Mouse (Mus musculus): Measurements from ENCODE around the gene Aspdh. TPM values are rescaled to one million over a fixed set of nuclear protein-coding genes. Genes with fewer than 3 reads are reported as not detected.

Gene Aspdh
- polyA plus RNA-seq, 1 experiment from 2014 or later: 0.21 TPM

GRCm38 (mm10) chr7:44432550-44432949 is 32.6 kb upstream of the Aspdh start:
- Histone ChIP-seq H3K4me2 (replicated peaks; ENCODE audit: low read depth) (no peak overlapping the region), H3K9ac (ENCODE audit: low read length) (no peak overlapping the region), H3K4me1 (replicated peaks; ENCODE audit: control insufficient read depth, insufficient read depth) (no peaks in the 10 kb centered on the region), H3K27me3 (ENCODE audit: control insufficient read depth, insufficient read depth, low read length) (peaks cover 8% of the 10 kb centered on the region; the same call in 1 of the 2 replicates), H3K9me3 (ENCODE audit: control insufficient read depth, low read length) (no peaks in the 10 kb centered on the region), H3K27ac (replicated peaks) (no peak overlapping the region), H3K36me3 (ENCODE audit: control insufficient read depth, insufficient read depth, low read length) (no peaks in the 10 kb centered on the region), H3K4me3 (ENCODE audit: low read depth, low read length) (no peak overlapping the region)
- no peak for TF ChIP-seq CTCF (IDR thresholded peaks at IDR 0.05; ENCODE audit: low read depth)
- TF ChIP-seq EP300 (optimal IDR thresholded peaks at IDR 0.05): no peak
- DNase-seq (ENCODE audit: low spot score) (no peak), ATAC-seq (ENCODE audit: low FRiP score, low TSS enrichment) (no peak)
- 71% methylated on average over 6 of the region's 6 CpGs for WGBS

GRCm38 (mm10) chr7:44433371-44433770 is 31.8 kb upstream of the Aspdh start:
- 3% methylated on average over 7 of the region's 7 CpGs for WGBS
- Histone ChIP-seq H3K9ac (ENCODE audit: low read length) (no peak overlapping the region), H3K4me3 (ENCODE audit: low read depth, low read length) (no peak overlapping the region), H3K4me1 (replicated peaks; ENCODE audit: control insufficient read depth, insufficient read depth) (no peaks in the 10 kb centered on the region), H3K27me3 (ENCODE audit: control insufficient read depth, insufficient read depth, low read length) (peaks cover 8% of the 10 kb centered on the region; the same call in 1 of the 2 replicates), H3K9me3 (ENCODE audit: control insufficient read depth, low read length) (no peaks in the 10 kb centered on the region), H3K4me2 (replicated peaks; ENCODE audit: low read depth) (no peak overlapping the region), H3K27ac (replicated peaks) (no peak overlapping the region), H3K36me3 (ENCODE audit: control insufficient read depth, insufficient read depth, low read length) (no peaks in the 10 kb centered on the region)
- peak; percentile 48 for DNase-seq (ENCODE audit: low spot score)
- no peak for ATAC-seq (ENCODE audit: low FRiP score, low TSS enrichment)
- TF ChIP-seq EP300 (optimal IDR thresholded peaks at IDR 0.05): no peak
- TF ChIP-seq CTCF (IDR thresholded peaks at IDR 0.05; ENCODE audit: low read depth): no peak

GRCm38 (mm10) chr7:44434089-44434488 is 31.1 kb upstream of the Aspdh start:
- H3K36me3 ChIP-seq (ENCODE audit: control insufficient read depth, insufficient read depth, low read length): no peaks in the 10 kb centered on the region
- H3K4me1 ChIP-seq (replicated peaks; ENCODE audit: control insufficient read depth, insufficient read depth): no peaks in the 10 kb centered on the region
- H3K27me3 ChIP-seq (ENCODE audit: control insufficient read depth, insufficient read depth, low read length): peaks cover 7% of the 10 kb centered on the region; the same call in 1 of the 2 replicates
- ATAC-seq (ENCODE audit: low FRiP score, low TSS enrichment) (no peak), DNase-seq (ENCODE audit: low spot score) (no peak)
- H3K9ac ChIP-seq (ENCODE audit: low read length): no peak overlapping the region
- 57% methylated on average over 9 of the region's 9 CpGs for WGBS
- no peak overlapping the region for H3K4me3 ChIP-seq (ENCODE audit: low read depth, low read length)
- no peak overlapping the region for H3K4me2 ChIP-seq (replicated peaks; ENCODE audit: low read depth)
- no peak overlapping the region for H3K27ac ChIP-seq (replicated peaks)
- TF ChIP-seq EP300 (optimal IDR thresholded peaks at IDR 0.05): no peak
- no peak for TF ChIP-seq CTCF (IDR thresholded peaks at IDR 0.05; ENCODE audit: low read depth)
- no peaks in the 10 kb centered on the region for H3K9me3 ChIP-seq (ENCODE audit: control insufficient read depth, low read length)

DNA sequence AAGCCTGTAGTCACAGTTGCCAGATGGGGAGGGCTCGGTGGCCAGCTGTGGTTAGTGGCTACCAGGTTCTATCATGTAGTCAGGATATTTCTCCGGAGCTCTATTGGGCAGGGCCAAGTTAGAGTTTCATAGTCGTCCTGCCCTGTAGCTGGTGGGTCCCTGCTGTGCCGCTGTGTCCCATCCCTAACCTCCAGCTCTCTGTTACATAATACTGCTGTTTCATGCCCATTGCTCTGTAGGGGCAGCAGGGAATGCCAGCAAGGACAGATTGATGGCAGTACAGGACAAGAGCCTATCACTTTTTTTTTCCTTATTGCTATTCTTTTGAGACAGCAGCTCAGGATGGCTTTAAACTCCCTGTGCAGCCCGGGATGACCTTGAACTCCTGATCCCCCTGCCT is 29.4 kb upstream of the Aspdh start:
- H3K4me2 ChIP-seq (replicated peaks; ENCODE audit: low read depth): no peak overlapping the region
- H3K4me1 ChIP-seq (replicated peaks; ENCODE audit: control insufficient read depth, insufficient read depth): no peaks in the 10 kb centered on the region
- no peak overlapping the region for H3K9ac ChIP-seq (ENCODE audit: low read length)
- 58% methylated on average over 5 of the region's 5 CpGs for WGBS
- no peak overlapping the region for H3K4me3 ChIP-seq (ENCODE audit: low read depth, low read length)
- ATAC-seq (ENCODE audit: low FRiP score, low TSS enrichment) (no peak), DNase-seq (ENCODE audit: low spot score) (no peak)
- no peak for TF ChIP-seq EP300 (optimal IDR thresholded peaks at IDR 0.05)
- TF ChIP-seq CTCF (IDR thresholded peaks at IDR 0.05; ENCODE audit: low read depth): no peak
- H3K27ac ChIP-seq (replicated peaks): no peak overlapping the region
- H3K36me3 ChIP-seq (ENCODE audit: control insufficient read depth, insufficient read depth, low read length): no peaks in the 10 kb centered on the region
- H3K27me3 ChIP-seq (ENCODE audit: control insufficient read depth, insufficient read depth, low read length): no peaks in the 10 kb centered on the region; the same call in 1 of the 2 replicates
- H3K9me3 ChIP-seq (ENCODE audit: control insufficient read depth, low read length): no peaks in the 10 kb centered on the region

GRCm38 (mm10) chr7:44436267-44436666 is 28.9 kb upstream of the Aspdh start:
- ATAC-seq (ENCODE audit: low FRiP score, low TSS enrichment) (no peak), DNase-seq (ENCODE audit: low spot score) (no peak)
- Histone ChIP-seq H3K9me3 (ENCODE audit: control insufficient read depth, low read length) (no peaks in the 10 kb centered on the region), H3K4me3 (ENCODE audit: low read depth, low read length) (no peak overlapping the region), H3K4me2 (replicated peaks; ENCODE audit: low read depth) (no peak overlapping the region), H3K27ac (replicated peaks) (no peak overlapping the region), H3K9ac (ENCODE audit: low read length) (no peak overlapping the region), H3K27me3 (ENCODE audit: control insufficient read depth, insufficient read depth, low read length) (no peaks in the 10 kb centered on the region; the same call in 1 of the 2 replicates), H3K4me1 (replicated peaks; ENCODE audit: control insufficient read depth, insufficient read depth) (no peaks in the 10 kb centered on the region), H3K36me3 (ENCODE audit: control insufficient read depth, insufficient read depth, low read length) (no peaks in the 10 kb centered on the region)
- TF ChIP-seq CTCF (IDR thresholded peaks at IDR 0.05; ENCODE audit: low read depth) (peak; percentile 50), EP300 (optimal IDR thresholded peaks at IDR 0.05) (no peak)
- 27% methylated on average over 1 of the region's 1 CpGs for WGBS

DNA sequence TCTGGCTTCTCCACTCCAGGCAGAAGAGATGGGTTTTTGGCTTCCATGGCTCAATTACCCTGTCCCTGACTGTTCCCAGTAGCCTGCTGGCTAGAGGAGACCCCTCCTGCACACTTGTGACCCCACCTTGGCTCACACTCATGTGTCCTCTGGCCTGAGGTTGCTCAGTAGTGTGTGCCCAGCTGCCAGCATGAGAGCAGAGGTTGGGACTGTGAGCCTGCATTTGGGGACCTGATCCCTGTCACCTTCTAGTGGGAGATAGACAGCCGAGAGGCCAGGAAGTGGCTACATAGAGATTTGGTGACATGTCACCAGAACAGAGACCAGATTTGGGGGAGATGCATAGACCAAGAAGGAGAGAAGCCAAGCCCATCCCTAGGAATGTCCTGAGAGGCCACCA is 28.0 kb upstream of the Aspdh start:
- no peak overlapping the region for H3K4me2 ChIP-seq (replicated peaks; ENCODE audit: low read depth)
- DNase-seq (ENCODE audit: low spot score) (no peak), ATAC-seq (ENCODE audit: low FRiP score, low TSS enrichment) (no peak)
- H3K27ac ChIP-seq (replicated peaks): no peak overlapping the region
- WGBS: 79% methylated on average over 1 of the region's 1 CpGs
- no peak overlapping the region for H3K4me3 ChIP-seq (ENCODE audit: low read depth, low read length)
- H3K9me3 ChIP-seq (ENCODE audit: control insufficient read depth, low read length): no peaks in the 10 kb centered on the region
- no peak overlapping the region for H3K9ac ChIP-seq (ENCODE audit: low read length)
- H3K4me1 ChIP-seq (replicated peaks; ENCODE audit: control insufficient read depth, insufficient read depth): no peaks in the 10 kb centered on the region
- TF ChIP-seq CTCF (IDR thresholded peaks at IDR 0.05; ENCODE audit: low read depth): no peak
- TF ChIP-seq EP300 (optimal IDR thresholded peaks at IDR 0.05): no peak
- no peaks in the 10 kb centered on the region; the same call in 1 of the 2 replicates for H3K27me3 ChIP-seq (ENCODE audit: control insufficient read depth, insufficient read depth, low read length)
- H3K36me3 ChIP-seq (ENCODE audit: control insufficient read depth, insufficient read depth, low read length): no peaks in the 10 kb centered on the region
